Mouse (Mus musculus) c-Kit-positive CD71-positive TER-119-positive erythroid progenitor cells, embryonic 14.5 days (primary cell): ENCODE results near the gene Sfpq.
"Not testable (repeated sequence)": the region's sequence is repeated elsewhere in the genome, so short reads cannot be mapped to it uniquely, and the experiment has no call there.

Source experiments
- DNase-seq: peaks from one replicate; pipeline ENCODE4 v3.0.0-alpha.2; 2013; ENCODE audit warnings: low spot score

The Sfpq gene

DNA sequence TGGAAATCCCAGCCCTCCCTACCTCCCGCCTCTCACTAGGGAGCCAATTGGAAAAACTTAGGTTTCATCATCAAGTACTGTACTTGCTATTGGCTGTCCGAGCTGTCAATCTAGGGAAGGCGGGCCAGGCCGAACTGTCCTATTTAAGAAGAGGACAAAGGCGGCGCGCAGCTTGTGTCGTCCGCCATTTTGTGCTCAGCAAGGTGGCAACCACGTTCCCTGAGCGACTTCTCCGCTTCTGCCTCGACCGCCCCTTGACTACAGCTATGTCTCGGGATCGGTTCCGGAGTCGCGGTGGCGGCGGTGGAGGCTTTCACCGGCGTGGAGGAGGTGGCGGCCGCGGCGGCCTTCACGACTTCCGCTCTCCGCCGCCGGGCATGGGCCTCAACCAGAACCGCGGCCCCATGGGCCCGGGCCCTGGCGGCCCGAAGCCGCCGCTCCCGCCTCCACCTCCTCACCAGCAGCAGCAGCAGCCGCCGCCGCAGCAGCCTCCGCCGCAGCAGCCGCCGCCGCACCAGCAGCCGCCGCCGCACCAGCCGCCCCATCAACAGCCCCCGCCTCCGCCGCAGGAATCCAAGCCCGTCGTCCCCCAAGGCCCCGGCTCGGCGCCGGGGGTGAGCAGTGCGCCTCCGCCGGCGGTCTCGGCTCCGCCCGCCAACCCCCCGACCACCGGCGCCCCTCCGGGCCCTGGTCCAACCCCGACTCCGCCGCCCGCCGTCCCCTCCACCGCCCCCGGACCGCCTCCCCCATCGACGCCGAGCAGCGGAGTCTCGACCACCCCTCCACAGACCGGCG is at the start of gene Sfpq:
Sfpq (plus strand) TSS at position 174 of the 795 bp plus-strand sequence.
- peak; percentile 100 for DNase-seq

DNA sequence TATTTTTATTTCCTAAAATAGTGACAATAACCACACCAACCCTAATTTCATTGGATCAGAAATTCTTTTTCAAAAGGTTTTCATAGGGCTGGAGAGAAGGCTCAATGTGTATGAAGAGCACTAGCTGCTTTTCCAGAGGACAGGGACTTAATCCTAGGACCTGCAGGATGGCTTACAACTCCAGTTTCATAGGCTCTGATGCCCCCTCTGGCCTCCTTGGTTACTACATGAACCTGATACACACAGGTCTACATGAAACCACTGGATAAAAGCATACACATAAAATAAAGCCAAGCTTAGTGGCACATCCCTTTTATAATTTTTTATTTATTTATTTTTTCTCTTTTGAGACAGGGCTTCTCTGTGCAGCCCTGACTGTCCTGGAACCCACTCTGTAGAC is 43.7 kb upstream of the Sfpq start:
- DNase-seq, result no peak

DNA sequence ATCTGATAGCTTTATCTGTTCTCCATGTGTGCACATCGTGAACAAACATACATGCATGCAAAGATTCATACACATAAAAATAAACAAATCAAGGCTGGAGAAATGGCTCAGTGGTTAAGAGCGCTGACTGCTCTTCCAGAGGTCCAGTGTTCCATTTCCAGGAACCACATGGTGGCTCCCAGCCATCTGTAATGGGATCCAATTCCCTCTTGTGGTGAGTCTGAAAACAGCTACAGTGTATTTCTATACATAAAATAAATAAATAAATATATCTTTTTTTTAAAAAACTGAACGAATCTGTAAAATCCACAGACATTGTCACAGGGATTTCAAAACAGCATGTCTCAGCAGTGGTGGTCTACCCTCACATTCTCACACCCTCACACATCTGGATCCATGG is 42.4 kb upstream of the Sfpq start:
- no peak for DNase-seq

DNA sequence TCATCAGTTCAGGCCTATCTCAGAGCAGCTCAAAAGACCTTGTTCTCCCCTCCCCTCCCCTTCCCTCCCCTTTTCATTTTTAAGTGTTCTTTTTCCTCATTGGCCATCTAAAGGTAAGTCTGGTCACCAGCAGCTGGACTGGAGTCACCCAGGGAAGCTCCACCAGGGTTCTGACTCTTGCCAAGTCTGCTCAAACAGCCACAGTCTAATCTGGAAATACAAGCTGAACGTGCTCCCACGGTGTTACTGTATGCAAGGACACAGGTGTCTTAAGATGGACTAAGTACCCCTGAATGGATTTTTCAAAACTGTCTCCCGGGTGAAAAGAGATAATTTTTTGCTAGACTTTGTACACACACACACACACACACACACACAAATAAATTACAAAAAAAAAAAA is 37.8 kb upstream of the Sfpq start:
- DNase-seq, result no peak

- not testable (repeated sequence) for DNase-seq
Measured at GRCm38 (mm10) chr4:126983736-126984525, 37.2 kb upstream of the Sfpq start.

DNA sequence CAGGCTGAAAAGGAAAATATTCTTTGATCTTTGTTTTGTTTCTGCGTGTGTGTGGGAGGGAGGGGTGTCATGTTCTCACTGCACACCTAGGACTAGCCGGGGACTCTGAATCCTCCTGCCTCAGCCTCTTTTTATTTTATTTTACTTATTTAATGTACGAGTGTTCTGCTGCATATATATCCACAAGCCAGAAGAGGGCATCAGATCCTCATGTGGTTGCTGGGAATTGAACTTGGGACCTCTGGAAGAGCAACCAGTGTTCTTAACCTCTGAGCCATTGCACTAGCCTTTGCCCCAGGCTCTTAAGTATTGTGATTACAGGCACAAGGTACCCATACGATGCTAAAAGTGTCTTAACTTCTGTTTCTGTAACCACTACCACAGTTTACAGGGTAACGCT is 34.4 kb upstream of the Sfpq start:
- no peak for DNase-seq

DNA sequence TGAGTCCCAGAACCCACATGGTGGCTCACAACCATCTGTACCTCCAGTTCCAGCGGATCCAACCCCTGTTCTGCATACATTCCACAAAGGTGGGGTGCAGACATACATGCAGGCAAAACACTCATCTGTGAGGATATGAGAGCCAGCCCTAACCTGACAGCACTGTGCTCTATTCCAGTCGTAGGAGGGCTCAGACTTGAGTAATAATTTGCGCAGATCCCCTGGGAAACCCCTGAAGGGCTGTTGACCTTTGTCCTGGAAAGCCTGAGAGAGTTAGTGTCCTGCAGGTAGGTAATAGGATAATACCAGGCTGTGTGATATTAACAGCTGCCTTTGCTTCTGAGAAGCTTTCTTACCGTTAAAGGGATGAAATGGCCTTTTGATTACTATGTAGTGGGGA is 32.6 kb upstream of the Sfpq start:
- DNase-seq, result no peak

GRCm38 (mm10) chr4:126990553-126990952 is 30.6 kb upstream of the Sfpq start:
- no peak for DNase-seq

DNA sequence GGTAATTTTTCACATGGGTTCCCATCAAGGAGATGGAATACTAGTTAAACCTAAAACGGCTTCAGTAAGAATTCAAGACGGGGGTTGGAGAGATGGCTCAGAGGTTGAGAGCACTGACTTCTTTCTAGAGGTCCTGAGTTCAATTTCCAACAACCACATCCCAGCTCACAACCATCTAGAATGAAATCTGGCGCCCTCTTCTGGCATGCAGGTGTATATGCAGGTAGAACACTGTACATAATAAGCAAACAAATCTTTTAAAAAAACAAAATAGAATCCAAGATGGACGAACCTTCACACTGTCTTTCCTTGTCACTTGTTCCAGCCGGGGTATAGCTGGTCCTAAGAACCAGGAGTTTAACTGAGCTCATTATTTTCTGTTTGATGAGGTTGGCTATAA is 28.8 kb upstream of the Sfpq start:
- DNase-seq, result peak; percentile 62

DNA sequence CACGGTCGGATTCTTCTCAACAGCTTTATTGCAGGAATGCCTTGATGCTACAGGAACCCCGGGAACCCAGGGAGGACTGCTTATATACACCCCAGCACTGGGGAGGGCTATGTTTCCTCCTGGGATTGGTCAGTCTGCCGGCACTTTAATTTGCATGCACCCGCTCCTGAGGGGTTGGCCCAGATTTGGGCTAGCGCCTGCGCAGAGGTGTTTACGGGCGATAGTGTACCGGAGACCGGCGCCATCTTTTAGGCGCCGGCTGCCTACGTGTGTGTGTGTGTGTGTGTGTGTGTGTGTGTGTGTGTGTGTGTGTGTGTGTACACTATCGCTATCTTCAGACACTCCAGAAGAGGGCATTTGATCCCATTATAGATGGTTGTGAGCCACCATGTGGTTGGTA is 21.8 kb upstream of the Sfpq start:
- not testable (repeated sequence) for DNase-seq

GRCm38 (mm10) chr4:127000601-127001105 is 20.5 kb upstream of the Sfpq start:
- no peak for DNase-seq

DNA sequence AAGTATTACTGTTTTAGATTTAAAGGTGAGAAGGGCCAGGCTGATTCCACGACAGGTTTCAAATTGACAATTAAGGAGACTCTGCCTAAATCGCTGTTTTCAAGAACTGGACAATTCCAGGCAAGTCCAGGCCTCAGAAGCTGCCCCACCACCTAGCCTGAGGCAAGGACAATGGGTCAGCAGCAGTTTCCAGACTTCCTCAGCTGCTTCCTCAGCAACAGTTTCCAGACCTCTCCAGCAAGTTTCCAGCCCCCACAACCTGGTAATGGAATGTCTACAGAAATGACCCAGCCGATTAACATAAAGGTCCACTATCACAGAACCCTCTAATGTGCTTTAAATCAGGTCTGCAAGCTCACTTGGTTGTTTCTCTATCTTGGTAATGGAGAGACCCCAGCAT is 16.7 kb upstream of the Sfpq start:
- DNase-seq, result no peak

- no peak for DNase-seq
Measured at GRCm38 (mm10) chr4:127005113-127005936, 15.8 kb upstream of the Sfpq start.

GRCm38 (mm10) chr4:127015294-127015993 is 5.7 kb upstream of the Sfpq start:
- DNase-seq, result peak; percentile 66

- DNase-seq, result no peak
Measured at GRCm38 (mm10) chr4:127016366-127016765, 4.8 kb upstream of the Sfpq start.

GRCm38 (mm10) chr4:127020411-127021150 is 543 bp upstream of the Sfpq start:
- no peak for DNase-seq

GRCm38 (mm10) chr4:127021989-127022626 is 984 bp downstream of the Sfpq start:
- DNase-seq, result peak; percentile 78

DNA sequence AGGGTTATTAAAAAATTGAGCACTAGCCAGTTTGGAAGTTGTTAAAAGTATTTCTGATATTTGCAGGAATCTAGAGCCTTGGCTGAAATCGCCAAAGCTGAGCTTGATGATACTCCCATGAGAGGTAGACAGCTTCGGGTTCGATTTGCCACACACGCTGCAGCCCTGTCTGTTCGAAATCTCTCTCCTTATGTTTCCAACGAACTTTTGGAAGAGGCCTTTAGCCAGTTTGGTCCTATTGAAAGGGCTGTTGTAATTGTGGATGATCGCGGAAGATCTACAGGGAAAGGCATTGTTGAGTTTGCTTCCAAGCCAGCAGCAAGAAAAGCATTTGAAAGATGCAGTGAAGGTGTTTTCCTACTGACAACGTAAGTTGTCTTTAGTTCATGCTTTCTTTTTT is 2.1 kb downstream of the Sfpq start:
- DNase-seq, result no peak

DNA sequence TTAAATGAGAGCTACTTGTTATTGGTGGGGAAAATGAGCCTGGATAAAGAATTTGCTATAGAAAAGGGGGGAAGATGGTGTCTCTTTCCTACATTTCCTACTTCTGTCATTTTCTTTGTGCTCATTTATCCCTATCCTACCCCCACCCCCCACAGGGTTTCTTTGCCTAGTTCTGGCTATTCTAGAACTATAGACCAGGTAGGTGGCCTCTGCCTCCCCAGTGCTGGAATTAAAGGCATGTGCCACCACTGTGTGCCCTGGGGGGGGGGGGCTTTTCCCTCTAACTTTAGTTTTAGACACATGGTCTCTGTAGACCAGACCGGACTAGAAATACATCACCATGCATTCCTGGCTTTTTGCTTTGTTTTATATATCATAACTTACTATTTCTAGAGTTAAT is 3.1 kb downstream of the Sfpq start:
- DNase-seq, result no peak

GRCm38 (mm10) chr4:127026826-127027225 is 5.7 kb downstream of the Sfpq start:
- no peak for DNase-seq
